Mouse (Mus musculus) gonadal fat pad, adult 2 months (tissue): ENCODE measurements around the gene Man2a2. TPM values are rescaled to one million over a fixed set of nuclear protein-coding genes. Genes with fewer than 3 reads are reported as not detected.
"Not testable (repeated sequence)": the region's sequence is repeated elsewhere in the genome, so short reads cannot be mapped to it uniquely, and the experiment has no call there.

Source experiments
- DNase-seq: peaks from one replicate; pipeline ENCODE4 v3.0.0-alpha.2; 2012; ENCODE audit warnings: low read depth
- polyA plus RNA-seq: library from polyadenylated mRNA; depleted of rRNA; stranded (reverse); fragments of >200 nt; gene quantifications from 2 replicates; pipeline ENCODE4 v1.2.3, GENCODE M21; 2012; rRNA removed

The Man2a2 gene
- polyA plus RNA-seq, 1 experiment = 113 TPM

DNA sequence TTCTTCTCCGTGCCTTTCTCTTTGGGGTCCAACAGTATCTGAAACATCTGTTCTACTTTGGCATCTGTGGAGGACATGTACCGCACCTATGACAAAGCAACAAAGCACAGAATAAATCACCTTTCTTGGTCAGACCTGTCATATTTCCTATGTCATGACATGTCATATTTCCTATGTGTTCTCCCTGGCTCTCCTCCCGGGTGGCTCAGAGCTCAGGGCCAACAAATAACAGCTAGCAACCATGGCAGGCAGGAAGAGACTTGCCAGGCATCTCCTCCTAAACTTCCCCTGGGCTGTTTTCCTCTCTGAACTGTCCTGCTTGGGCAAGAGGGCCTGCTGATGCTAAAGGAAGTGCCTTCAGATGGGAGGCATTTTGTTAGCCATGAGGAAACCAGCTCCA lies 34.2 kb downstream of the Man2a2 start:
- peak; percentile 95 for DNase-seq

GRCm38 (mm10) chr7:80334848-80335247 lies 36.3 kb downstream of the Man2a2 start:
- no peak for DNase-seq

DNA sequence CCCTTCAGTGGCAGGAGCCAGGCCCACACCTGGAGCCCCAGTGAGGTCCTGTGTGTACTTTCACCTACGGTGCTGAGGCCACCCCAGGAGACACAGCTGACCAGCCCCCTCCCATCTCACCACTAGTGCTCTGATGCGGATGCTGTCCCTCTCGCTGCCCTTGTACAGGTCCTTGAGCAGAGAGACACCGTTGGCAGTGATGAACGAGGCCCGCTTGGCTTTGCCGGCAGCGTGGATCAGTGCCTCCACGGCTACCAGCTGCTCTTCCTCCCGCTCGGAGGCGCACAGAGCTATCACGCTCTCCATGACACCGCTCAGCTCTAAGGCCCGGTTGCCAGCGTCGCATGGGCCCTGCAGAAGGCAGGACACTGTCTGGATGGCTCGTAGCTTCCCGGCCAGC lies 39.7 kb downstream of the Man2a2 start:
- no peak for DNase-seq

- no peak for DNase-seq
Measured at GRCm38 (mm10) chr7:80330278-80330677, 40.9 kb downstream of the Man2a2 start.

- DNase-seq = no peak
Measured at GRCm38 (mm10) chr7:80326076-80326475, 45.1 kb downstream of the Man2a2 start.

- no peak for DNase-seq
Measured at GRCm38 (mm10) chr7:80325292-80325868, 45.8 kb downstream of the Man2a2 start.

DNA sequence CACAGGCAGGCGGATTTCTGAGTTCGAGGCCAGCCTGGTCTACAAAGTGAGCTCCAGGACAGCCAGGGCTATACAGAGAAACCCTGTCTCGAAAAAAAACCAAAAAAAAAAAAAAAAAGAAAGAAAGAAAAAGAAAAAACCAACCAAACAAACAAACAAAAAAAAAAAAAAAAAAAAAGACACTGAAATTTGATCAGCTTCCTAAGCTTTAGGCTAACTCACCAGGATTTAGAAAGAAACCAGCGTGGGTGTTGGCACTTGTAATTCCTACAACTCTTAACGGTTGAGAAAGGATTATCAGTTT lies 46.4 kb downstream of the Man2a2 start:
- DNase-seq = not testable (repeated sequence)

- no peak for DNase-seq
Measured at GRCm38 (mm10) chr7:80324043-80324815, 46.9 kb downstream of the Man2a2 start, which contains the start of gene Rccd1. Gene Rccd1 (minus strand): TSS chr7:80324454.

GRCm38 (mm10) chr7:80323336-80323735 lies 47.8 kb downstream of the Man2a2 start:
- DNase-seq = no peak

DNA sequence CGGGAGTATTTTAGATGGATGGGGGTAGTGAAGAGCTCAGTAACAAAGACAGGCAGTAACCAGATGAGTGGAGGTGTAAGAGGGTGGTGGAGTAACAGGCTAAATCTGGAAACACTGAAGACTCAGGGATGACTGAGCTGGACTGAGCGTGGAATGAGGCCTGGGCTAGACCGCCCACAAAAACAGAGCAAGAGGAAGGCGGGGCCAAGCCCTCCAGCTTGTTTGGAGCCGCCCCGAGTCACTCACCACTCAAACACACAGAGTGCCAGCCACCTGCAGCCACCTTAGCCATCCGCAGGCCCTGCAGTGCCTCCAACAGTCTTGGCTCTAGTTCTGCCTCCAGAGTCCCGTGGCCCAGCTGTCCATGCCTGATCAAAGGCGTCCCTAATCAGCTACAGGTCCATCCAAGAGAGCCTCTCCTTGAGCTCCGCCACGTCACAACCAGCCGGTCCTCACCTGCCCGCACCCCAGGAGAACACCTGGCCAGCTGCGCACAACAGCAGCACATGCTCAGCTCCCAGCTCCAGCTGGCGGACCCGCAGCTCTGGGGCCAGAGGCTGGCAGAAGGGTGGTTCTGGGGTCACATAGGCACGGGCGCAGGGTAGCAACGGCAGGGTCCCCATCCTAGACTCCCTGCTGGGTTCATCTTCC lies 51.2 kb downstream of the Man2a2 start:
- DNase-seq = no peak

- DNase-seq = no peak
Measured at GRCm38 (mm10) chr7:80318670-80319069, 52.5 kb downstream of the Man2a2 start.

DNA sequence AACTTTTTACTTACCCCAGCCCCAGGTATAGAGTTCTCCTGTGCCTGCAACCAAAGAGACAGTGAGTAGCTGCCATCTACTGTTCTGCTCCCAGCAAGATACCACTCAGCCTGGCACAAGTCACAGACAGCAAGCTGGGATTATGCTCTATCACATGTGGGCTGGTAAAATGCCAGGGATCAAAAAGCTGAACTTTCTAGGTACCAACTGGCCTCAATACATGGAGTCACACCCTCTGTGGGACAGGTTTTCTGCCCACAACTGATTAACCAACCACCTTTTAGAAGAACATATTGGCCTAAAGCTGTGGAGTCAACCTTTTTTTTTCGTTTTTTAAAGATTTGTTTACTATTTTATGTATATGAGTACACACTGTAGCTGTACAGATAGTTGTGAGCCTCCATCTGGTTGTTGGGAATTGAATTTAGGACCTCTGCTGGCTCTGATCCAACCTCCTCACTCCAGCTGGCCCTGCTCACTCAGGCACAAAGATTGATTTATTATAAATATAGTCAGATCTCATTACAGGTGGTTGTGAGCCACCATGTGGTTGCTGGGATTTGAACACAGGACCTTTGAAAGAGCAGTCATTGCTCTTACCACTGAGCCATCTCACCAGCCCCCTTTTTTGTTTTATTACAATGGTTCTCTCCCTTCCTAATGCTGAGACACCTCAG lies 53.6 kb downstream of the Man2a2 start:
- no peak for DNase-seq

DNA sequence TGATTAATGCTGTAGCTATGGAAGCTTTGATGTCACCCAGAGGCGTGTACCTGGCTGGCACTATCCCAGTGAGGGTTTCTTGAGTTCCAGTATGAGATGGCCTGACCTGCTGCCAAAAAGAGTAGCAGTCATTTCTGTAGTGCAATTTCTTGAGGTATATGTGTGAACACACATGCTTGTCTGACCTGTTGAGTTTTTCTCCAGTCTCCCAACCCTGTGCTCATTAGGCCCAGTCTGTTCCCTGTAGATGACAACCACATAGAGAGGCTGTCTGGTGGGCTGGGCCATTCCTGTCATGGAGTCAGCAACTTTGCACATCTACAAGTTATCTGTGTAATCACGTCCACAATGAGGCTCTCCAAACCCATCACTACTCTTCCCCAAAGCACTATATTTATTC lies 55.4 kb downstream of the Man2a2 start:
- DNase-seq = no peak

GRCm38 (mm10) chr7:80310771-80311170 lies 60.4 kb downstream of the Man2a2 start:
- DNase-seq = no peak

- DNase-seq = no peak
Measured at GRCm38 (mm10) chr7:80307766-80308165, 63.4 kb downstream of the Man2a2 start.

DNA sequence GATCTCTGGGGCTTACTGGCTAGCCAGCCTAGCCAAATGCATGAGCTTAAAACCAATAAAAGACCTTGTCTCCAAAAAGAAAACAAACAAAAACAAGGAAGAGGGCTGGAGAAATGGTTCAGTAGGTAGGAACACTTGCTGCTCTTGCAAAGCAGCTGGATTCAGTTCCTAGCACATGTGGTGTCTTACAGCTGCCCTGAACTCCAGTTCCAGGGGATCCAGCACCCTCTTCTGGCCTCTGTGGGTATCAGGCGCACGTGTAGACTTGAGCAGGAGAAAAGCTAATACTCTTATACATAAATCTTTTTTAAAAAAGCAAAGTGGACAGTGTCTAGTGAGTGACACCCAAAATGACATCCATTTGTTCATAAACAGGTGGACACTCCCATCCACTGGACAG lies 69.7 kb downstream of the Man2a2 start:
- DNase-seq = no peak

GRCm38 (mm10) chr7:80299568-80299967 lies 71.6 kb downstream of the Man2a2 start:
- DNase-seq = no peak

Other genes with a start within 250 kb of the Man2a2 start
- gene Sema4b, start 184.5 kb downstream of the Man2a2 start, polyA plus RNA-seq = 19.2 and 26.8 TPM in 2 replicates
- 156 and 223 TPM in 2 replicates for gene Cib1, start 138.6 kb downstream of the Man2a2 start, polyA plus RNA-seq
- 2.3 and 2.4 TPM in 2 replicates for gene Gdpgp1, start 138.5 kb downstream of the Man2a2 start, polyA plus RNA-seq
- gene Ttll13, start 125.0 kb downstream of the Man2a2 start, polyA plus RNA-seq = 3.3 and 4.2 TPM in 2 replicates
- 23.5 and 24.4 TPM in 2 replicates for gene Ngrn, start 110.2 kb downstream of the Man2a2 start, polyA plus RNA-seq
- 11.5 and 14.2 TPM in 2 replicates for gene Vps33b, start 101.7 kb downstream of the Man2a2 start, polyA plus RNA-seq
- 4.6 and 5.2 TPM in 2 replicates for gene Prc1, start 76.9 kb downstream of the Man2a2 start, polyA plus RNA-seq
- gene Rccd1, start 46.9 kb downstream of the Man2a2 start, polyA plus RNA-seq = 14.6 and 18.0 TPM in 2 replicates
- 51.7 and 62.1 TPM in 2 replicates for gene Unc45a, start 30.4 kb downstream of the Man2a2 start, polyA plus RNA-seq
- gene Hddc3, start 28.3 kb downstream of the Man2a2 start, polyA plus RNA-seq = 40.5 and 41.8 TPM in 2 replicates
- gene Fes, start 16.6 kb upstream of the Man2a2 start, polyA plus RNA-seq = 20.1 and 23.9 TPM in 2 replicates
- gene Furin, start 34.1 kb upstream of the Man2a2 start, polyA plus RNA-seq = 70.2 and 85.9 TPM in 2 replicates
- 1.7 and 2.1 TPM in 2 replicates for gene Blm, start 163.7 kb upstream of the Man2a2 start, polyA plus RNA-seq